Mouse (Mus musculus) ES-E14 (cell line): ENCODE measurements around the gene Pdxp. TPM values are rescaled to one million over a fixed set of nuclear protein-coding genes. Genes with fewer than 3 reads are reported as not detected.

Source experiments
- DNase-seq: peaks from one replicate; pipeline ENCODE4 v3.0.0-alpha.2; 2013; ENCODE audit warnings: low read depth, low spot score
- H3K27ac ChIP-seq: 2 replicates; pipeline ENCODE4 v1.5.1; 2012; ENCODE audit warnings: low read depth, mild to moderate bottlenecking, low read length, moderate library complexity, mixed read lengths; ENCODE audit not compliant: poor library complexity, insufficient read depth, severe bottlenecking
- H3K36me3 ChIP-seq: 2 replicates; pipeline ENCODE4 v1.6.1; 2012; ENCODE audit warnings: mild to moderate bottlenecking, low read length, moderate library complexity, mixed read lengths; ENCODE audit not compliant: control insufficient read depth, poor library complexity, insufficient read depth, severe bottlenecking
- H3K4me1 ChIP-seq, 2 experiments: fragments of 150-350 bp in 1 of 2; sonication (generic) in 1 of 2; 2 replicates each; pipeline ENCODE4 v1.6.1; 2012; ENCODE audit warnings: low read length in 2 of 2, mild to moderate bottlenecking in 1 of 2, mixed read lengths in 1 of 2; ENCODE audit not compliant: control insufficient read depth in 2 of 2, insufficient read depth in 2 of 2, poor library complexity in 1 of 2
- H3K4me3 ChIP-seq, 2 experiments: fragments of 150-350 bp in 1 of 2; sonication (generic) in 1 of 2; 2 replicates each; pipeline ENCODE4 v1.5.1; 2012; ENCODE audit warnings: low read length in 2 of 2, low read depth in 1 of 2, mild to moderate bottlenecking in 1 of 2, mixed read lengths in 1 of 2; ENCODE audit not compliant: insufficient read depth in 1 of 2, poor library complexity in 1 of 2, severe bottlenecking in 1 of 2
- H3K9ac ChIP-seq: 2 replicates; pipeline ENCODE4 v1.6.1; 2012; ENCODE audit warnings: low read depth, mild to moderate bottlenecking, low read length, mixed read lengths; ENCODE audit not compliant: poor library complexity, insufficient read depth, severe bottlenecking
- H3K9me3 ChIP-seq: fragments of 150-350 bp; sonication (generic); 2 replicates; pipeline ENCODE4 v1.6.1; 2012; ENCODE audit warnings: low read depth, mild to moderate bottlenecking, low read length; ENCODE audit not compliant: control insufficient read depth, insufficient read depth
- CHD2 ChIP-seq: IDR thresholded peaks from 2 replicates; pipeline ENCODE4 v1.6.1; 2014; ENCODE audit warnings: mild to moderate bottlenecking, low read depth, low read length, inconsistent platforms
- HCFC1 ChIP-seq: IDR thresholded peaks from 2 replicates; pipeline ENCODE4 v1.6.1; 2012; ENCODE audit warnings: low read length, inconsistent platforms, borderline replicate concordance; ENCODE audit not compliant: insufficient read depth
- MAFK ChIP-seq: IDR thresholded peaks from 2 replicates; pipeline ENCODE4 v1.6.1; 2014; ENCODE audit warnings: mild to moderate bottlenecking, low read depth, low read length, inconsistent platforms; ENCODE audit not compliant: insufficient read depth
- ZC3H11A ChIP-seq: IDR thresholded peaks from 2 replicates; pipeline ENCODE4 v1.6.1; 2012; ENCODE audit warnings: low read depth, mild to moderate bottlenecking, inconsistent platforms, low read length, borderline replicate concordance
- ZNF384 ChIP-seq: IDR thresholded peaks from 2 replicates; pipeline ENCODE4 v1.6.1; 2012; ENCODE audit warnings: low read depth, low read length, inconsistent platforms
- in situ Hi-C, 2 experiments: fragments of 600-800 bp; cut with MboI; formaldehyde crosslinking; loops; one replicate each; pipeline ENCODE4 v1.15.1; 2025; ENCODE audit warnings: low sequenced_read_pairs in 2 of 2, inconsistent platforms in 1 of 2; ENCODE audit not compliant: unreplicated experiment in 2 of 2
- total RNA-seq: library from RNA; depleted of rRNA; stranded (reverse); fragments of 300-350 nt; gene quantifications from 2 replicates; pipeline ENCODE4 v1.2.3, GENCODE M21; 2012

Pdxp gene
- total RNA-seq, 1 experiment, result 15.8 TPM

- no peak overlapping the region for H3K4me3 ChIP-seq
- no peak overlapping the region for H3K9ac ChIP-seq
- in situ Hi-C loops, result no loop called here
- H3K36me3 ChIP-seq, result peaks cover 3% of the 10 kb centered on the region; the same call in 1 of the 2 replicates
- no peak for TF ChIP-seq ZNF384
- TF ChIP-seq MAFK, result no peak
- no peak for TF ChIP-seq ZC3H11A
- no peak for TF ChIP-seq CHD2
- TF ChIP-seq HCFC1, result no peak
- peaks cover 15 to 16% of the 10 kb centered on the region in 2 experiments for H3K4me1 ChIP-seq
- no peak for DNase-seq
- H3K9me3 ChIP-seq, result no peaks in the 10 kb centered on the region
- H3K27ac ChIP-seq, result no peak overlapping the region
Measured at GRCm38 (mm10) chr15:78930192-78930706, 16.5 kb downstream of the Pdxp start.

- Histone ChIP-seq H3K4me1 (peaks cover 8 to 10% of the 10 kb centered on the region in 2 experiments), H3K9me3 (no peaks in the 10 kb centered on the region), H3K9ac (no peak overlapping the region), H3K27ac (no peak overlapping the region), H3K4me3 (no peak overlapping the region), H3K36me3 (peaks cover 3% of the 10 kb centered on the region; the same call in 1 of the 2 replicates)
- DNase-seq, result no peak
- in situ Hi-C loops, result no loop called here
- TF ChIP-seq ZC3H11A (no peak), CHD2 (no peak), MAFK (no peak), HCFC1 (no peak), ZNF384 (no peak)
Measured at GRCm38 (mm10) chr15:78930801-78931426, 17.2 kb downstream of the Pdxp start.

- in situ Hi-C loops, result no loop called here
- H3K4me3 ChIP-seq, result no peak overlapping the region
- peaks cover 5% of the 10 kb centered on the region; the same call in 1 of the 2 replicates for H3K36me3 ChIP-seq
- H3K9ac ChIP-seq, result no peak overlapping the region
- TF ChIP-seq HCFC1, result no peak
- TF ChIP-seq CHD2, result no peak
- no peak for TF ChIP-seq ZNF384
- TF ChIP-seq MAFK, result no peak
- no peak for TF ChIP-seq ZC3H11A
- H3K9me3 ChIP-seq, result no peaks in the 10 kb centered on the region
- no peak for DNase-seq
- no peak overlapping the region for H3K27ac ChIP-seq
- H3K4me1 ChIP-seq, result peaks cover 3 to 16% of the 10 kb centered on the region in 2 experiments; a peak in 3 of 4 replicates
Measured at GRCm38 (mm10) chr15:78931577-78931976, 17.9 kb downstream of the Pdxp start.

- H3K36me3 ChIP-seq, result peaks cover 29% of the 10 kb centered on the region
- H3K4me3 ChIP-seq, result peak within 1 kb of the TSS; percentile 75 to 99
- DNase-seq, result peak; percentile 91
- no peak for TF ChIP-seq ZC3H11A
- peak; percentile 85 for TF ChIP-seq HCFC1
- TF ChIP-seq CHD2, result no peak
- no peak for TF ChIP-seq MAFK
- TF ChIP-seq ZNF384, result no peak
- in situ Hi-C loops, result no loop called here
- peak within 1 kb of the TSS; percentile 97 for H3K9ac ChIP-seq
- H3K4me1 ChIP-seq, result peaks cover 0 to 12% of the 10 kb centered on the region in 2 experiments; a peak in 1 of 4 replicates
- H3K27ac ChIP-seq, result peak within 1 kb of the TSS; percentile 91
- no peaks in the 10 kb centered on the region for H3K9me3 ChIP-seq
Measured at GRCm38 (mm10) chr15:78934784-78935320, 21.1 kb downstream of the Pdxp start, which contains the start of gene Nol12. Nol12 (plus strand) TSS chr15:78934933.
